Mouse (Mus musculus) macrophage (primary cell): ENCODE data around the gene Mipep. TPM values are rescaled to one million over a fixed set of nuclear protein-coding genes. Genes with fewer than 3 reads are reported as not detected.
A peak's percentile ranks its signal among the peaks of the same experiment; 100 is the strongest.

Experiments used
- H3K27ac ChIP-seq: fragments of 350-480 bp; formaldehyde crosslinking; 2 replicates; pipeline ENCODE4 v1.9.0; 2021
- H3K36me3 ChIP-seq: fragments of 350-480 bp; formaldehyde crosslinking; 2 replicates; pipeline ENCODE4 v1.9.0; 2021; ENCODE audit errors: inconsistent target
- H3K4me3 ChIP-seq: fragments of 350-480 bp; formaldehyde crosslinking; 2 replicates; pipeline ENCODE4 v1.9.0; 2021; ENCODE audit errors: inconsistent target
- H3K79me2 ChIP-seq: fragments of 350-480 bp; formaldehyde crosslinking; 2 replicates; pipeline ENCODE4 v1.9.0; 2021; ENCODE audit errors: inconsistent target
- WGBS: methylation state at CpG from one replicate; pipeline ENCODE4 v1.1.7; 2026; ENCODE audit warnings: inconsistent platforms; ENCODE audit not compliant: missing documents; 5-methylcytosine and 5-hydroxymethylcytosine counted together
- polyA plus RNA-seq: library from polyadenylated mRNA; stranded (reverse); fragments of 250-400 nt; gene quantifications from 3 replicates; pipeline ENCODE4 v1.2.4, GENCODE M21; 2018; ENCODE audit warnings: inconsistent platforms
- total RNA-seq, 78 experiments: library from RNA; depleted of rRNA; stranded (reverse); fragments of 250-400 nt; gene quantifications; 1 replicate in 9 of 78; 2 replicates in 24 of 78; 3 replicates in 43 of 78; 4 replicates in 2 of 78; pipeline ENCODE4 v1.2.4; 2018; ENCODE audit warnings: inconsistent platforms in 56 of 78

Mipep gene
- 10 to 100 TPM in 13 of 26 experiments, 1 to 10 TPM in 13; 1.8 to 15.3 (median 10.0) TPM for total RNA-seq (2018; cell fraction: chromatin; rRNA removed)
- 1 to 10 TPM; 4.5 to 7.1 (median 5.7) TPM for total RNA-seq (2018; cell fraction: cytosol; rRNA removed)
- total RNA-seq (2018; cell fraction: nucleus; rRNA removed): 10 to 100 TPM in 4 of 26 experiments, 1 to 10 TPM in 22; 2.0 to 12.6 (median 7.1) TPM
- polyA plus RNA-seq: 4.1 to 8.9 TPM (median 5.8 TPM) in 3 replicates

GRCm38 (mm10) chr14:60784427-60785315 is at the start of gene Mipep:
Mipep (plus strand) TSS chr14:60784573.
- Histone ChIP-seq H3K79me2 (no peaks in the 10 kb centered on the region), H3K4me3 (peak within 1 kb of the TSS; percentile 52), H3K36me3 (no peaks in the 10 kb centered on the region), H3K27ac (no peak within 1 kb of the TSS)
- WGBS: under 1% methylated on average over 60 of the region's 61 CpGs

- Histone ChIP-seq H3K79me2 (peaks cover 6% of the 10 kb centered on the region; the same call in 1 of the 2 replicates), H3K4me3 (no peak overlapping the region), H3K27ac (no peak overlapping the region), H3K36me3 (no peaks in the 10 kb centered on the region)
- 73% methylated on average over 5 of the region's 5 CpGs for WGBS
Observed at GRCm38 (mm10) chr14:60735206-60735605, 49.2 kb upstream of the Mipep start.

- Histone ChIP-seq H3K36me3 (no peaks in the 10 kb centered on the region), H3K79me2 (peaks cover 6% of the 10 kb centered on the region; the same call in 1 of the 2 replicates), H3K27ac (peak overlapping the region; percentile 80), H3K4me3 (no peak overlapping the region)
- 21% methylated on average over 13 of the region's 13 CpGs for WGBS
Observed at GRCm38 (mm10) chr14:60735848-60736547, 48.4 kb upstream of the Mipep start.

GRCm38 (mm10) chr14:60736591-60737192 is 47.7 kb upstream of the Mipep start:
- Histone ChIP-seq H3K4me3 (no peak overlapping the region), H3K79me2 (peaks cover 6% of the 10 kb centered on the region; the same call in 1 of the 2 replicates), H3K36me3 (no peaks in the 10 kb centered on the region), H3K27ac (peak overlapping the region; percentile 80)
- 2% methylated on average over 4 of the region's 4 CpGs for WGBS

- Histone ChIP-seq H3K4me3 (no peak overlapping the region), H3K79me2 (peaks cover 6% of the 10 kb centered on the region; the same call in 1 of the 2 replicates)
- 18% methylated on average over 7 of the region's 7 CpGs for WGBS
Observed at GRCm38 (mm10) chr14:60737202-60737611, 47.2 kb upstream of the Mipep start.

GRCm38 (mm10) chr14:60738434-60738938 is 45.9 kb upstream of the Mipep start:
- no peak overlapping the region; the same call in 1 of the 2 replicates for H3K4me3 ChIP-seq
- H3K79me2 ChIP-seq: peaks cover 6% of the 10 kb centered on the region; the same call in 1 of the 2 replicates
- 6% methylated on average over 10 of the region's 10 CpGs for WGBS
- no peaks in the 10 kb centered on the region for H3K36me3 ChIP-seq
- H3K27ac ChIP-seq: peak overlapping the region; percentile 80

More at GRCm38 (mm10) chr14:60737202-60737611, 47.2 kb upstream of the Mipep start:
- Histone ChIP-seq H3K27ac (peak overlapping the region; percentile 80), H3K36me3 (no peaks in the 10 kb centered on the region)

GRCm38 (mm10) chr14:60739155-60739554 is 45.2 kb upstream of the Mipep start:
- Histone ChIP-seq H3K36me3 (no peaks in the 10 kb centered on the region), H3K4me3 (no peak overlapping the region), H3K27ac (peak overlapping the region; percentile 80; the same call in 1 of the 2 replicates), H3K79me2 (peaks cover 6% of the 10 kb centered on the region; the same call in 1 of the 2 replicates)
- no CpG with 5 or more reads among the region's 9 CpGs for WGBS

- Histone ChIP-seq H3K79me2 (peaks cover 6% of the 10 kb centered on the region; the same call in 1 of the 2 replicates), H3K27ac (no peak overlapping the region), H3K36me3 (no peaks in the 10 kb centered on the region), H3K4me3 (no peak overlapping the region)
- 81% methylated on average over 12 of the region's 12 CpGs for WGBS
Observed at GRCm38 (mm10) chr14:60739616-60740015, 44.8 kb upstream of the Mipep start.

GRCm38 (mm10) chr14:60740507-60740906 is 43.9 kb upstream of the Mipep start:
- WGBS: 84% methylated on average over 5 of the region's 5 CpGs

GRCm38 (mm10) chr14:60741033-60741432 is 43.3 kb upstream of the Mipep start:
- WGBS: 84% methylated on average over 8 of the region's 8 CpGs
- H3K4me3 ChIP-seq: no peak overlapping the region
- no peaks in the 10 kb centered on the region for H3K36me3 ChIP-seq
- no peaks in the 10 kb centered on the region; the same call in 1 of the 2 replicates for H3K79me2 ChIP-seq
- H3K27ac ChIP-seq: no peak overlapping the region

More at GRCm38 (mm10) chr14:60740507-60740906, 43.9 kb upstream of the Mipep start:
- Histone ChIP-seq H3K79me2 (no peaks in the 10 kb centered on the region; the same call in 1 of the 2 replicates), H3K36me3 (no peaks in the 10 kb centered on the region), H3K4me3 (no peak overlapping the region), H3K27ac (no peak overlapping the region)

GRCm38 (mm10) chr14:60741490-60741981 is 42.8 kb upstream of the Mipep start:
- Histone ChIP-seq H3K79me2 (no peaks in the 10 kb centered on the region; the same call in 1 of the 2 replicates), H3K27ac (no peak overlapping the region), H3K4me3 (no peak overlapping the region), H3K36me3 (no peaks in the 10 kb centered on the region)
- WGBS: 80% methylated on average over 6 of the region's 6 CpGs

- H3K36me3 ChIP-seq: no peaks in the 10 kb centered on the region
- H3K79me2 ChIP-seq: no peaks in the 10 kb centered on the region; the same call in 1 of the 2 replicates
- H3K4me3 ChIP-seq: no peak overlapping the region
- H3K27ac ChIP-seq: no peak overlapping the region
- 87% methylated on average over 8 of the region's 9 CpGs for WGBS
Observed at GRCm38 (mm10) chr14:60743681-60744080, 40.7 kb upstream of the Mipep start.

GRCm38 (mm10) chr14:60745201-60745600 is 39.2 kb upstream of the Mipep start:
- H3K4me3 ChIP-seq: no peak overlapping the region
- H3K79me2 ChIP-seq: no peaks in the 10 kb centered on the region; the same call in 1 of the 2 replicates
- H3K27ac ChIP-seq: no peak overlapping the region
- no peaks in the 10 kb centered on the region for H3K36me3 ChIP-seq
- 21% methylated on average over 4 of the region's 6 CpGs for WGBS
